Mouse (Mus musculus) limb, embryonic 14.5 days (tissue): ENCODE results near the gene Arrb2. TPM values are rescaled to one million over a fixed set of nuclear protein-coding genes. Genes with fewer than 3 reads are reported as not detected.

Source experiments
- ATAC-seq: fragments of 200-750 bp; cut with Nextera tagmentation; 2 replicates; pipeline ENCODE4 v1.8.0; 2017; ENCODE audit warnings: low read depth, moderate number of reproducible peaks, moderate TSS enrichment; ENCODE audit not compliant: low FRiP score
- DNase-seq: peaks from one replicate; pipeline ENCODE4 v3.0.0-alpha.2; 2015; ENCODE audit warnings: low spot score
- H3K27ac ChIP-seq: fragments of 300-500 bp; sonication (generic); replicated peaks from 2 replicates; pipeline ENCODE4 v1.5.1; 2014; ENCODE audit warnings: low read depth, mild to moderate bottlenecking, low read length, moderate library complexity, mixed read lengths
- H3K27me3 ChIP-seq: fragments of 300-500 bp; sonication (generic); 2 replicates; pipeline ENCODE4 v1.6.1; 2014; ENCODE audit warnings: low read length, mixed read lengths; ENCODE audit not compliant: control insufficient read depth, insufficient read depth
- H3K36me3 ChIP-seq: fragments of 300-500 bp; sonication (generic); 2 replicates; pipeline ENCODE4 v1.6.1; 2014; ENCODE audit warnings: mild to moderate bottlenecking, low read length, moderate library complexity, mixed read lengths; ENCODE audit not compliant: control insufficient read depth, insufficient read depth
- H3K4me1 ChIP-seq: fragments of 300-500 bp; sonication (generic); 2 replicates; pipeline ENCODE4 v1.6.1; 2014; ENCODE audit warnings: antibody characterized with exemption, low read length, mixed read lengths; ENCODE audit not compliant: control insufficient read depth, insufficient read depth
- H3K4me2 ChIP-seq: fragments of 300-500 bp; sonication (generic); replicated peaks from 2 replicates; pipeline ENCODE4 v1.6.1; 2014; ENCODE audit warnings: low read depth, mild to moderate bottlenecking, low read length, moderate library complexity; ENCODE audit not compliant: severe bottlenecking
- H3K4me3 ChIP-seq: fragments of 300-500 bp; sonication (generic); replicated peaks from 2 replicates; pipeline ENCODE4 v1.5.1; 2014; ENCODE audit warnings: low read length
- H3K9ac ChIP-seq: fragments of 300-500 bp; sonication (generic); 2 replicates; pipeline ENCODE4 v1.6.1; 2014; ENCODE audit warnings: mild to moderate bottlenecking, low read depth, low read length, moderate library complexity; ENCODE audit not compliant: severe bottlenecking
- H3K9me3 ChIP-seq: fragments of 300-500 bp; sonication (generic); 2 replicates; pipeline ENCODE4 v1.6.1; 2016; ENCODE audit warnings: low read length; ENCODE audit not compliant: control insufficient read depth
- POLR2A ChIP-seq: fragments of 200-500 bp; IDR thresholded peaks from 2 replicates; pipeline ENCODE4 v1.8.0; 2012; ENCODE audit warnings: inconsistent platforms, mild to moderate bottlenecking, moderate library complexity, borderline replicate concordance; ENCODE audit not compliant: insufficient read depth, insufficient read length; ENCODE audit errors: extremely low read depth
- WGBS: fragments of 180-500 bp; shearing (Covaris S2); extraction: QIAGEN DNeasy Blood & Tissue Kit; methylation state at CpG from one replicate; pipeline ENCODE4 v1.1.7; 2014; 5-methylcytosine and 5-hydroxymethylcytosine counted together
- polyA plus RNA-seq, 2 experiments: library from polyadenylated mRNA; depleted of rRNA in 1 of 2; stranded (reverse) in 1 of 2; unstranded in 1 of 2; fragments of >200 nt; fragmentation: Nextera tagmentation in 1 of 2; extraction: Ambion mirVana in 1 of 2; gene quantifications; 2 replicates each; pipeline versions ENCODE4 v1.2.1 to v1.2.3; 2012 to 2014

Gene Arrb2
- polyA plus RNA-seq, 2 experiments: 21.5 to 48.7 TPM

- Histone ChIP-seq H3K4me2 (peak within 1 kb of the TSS; percentile 83), H3K4me3 (peak within 1 kb of the TSS; percentile 97), H3K27ac (peak within 1 kb of the TSS; percentile 72), H3K9ac (peak within 1 kb of the TSS; percentile 96), H3K4me1 (peaks cover 8% of the 10 kb centered on the region), H3K9me3 (no peaks in the 10 kb centered on the region), H3K27me3 (no peaks in the 10 kb centered on the region), H3K36me3 (peaks cover 10% of the 10 kb centered on the region)
- no peak for TF ChIP-seq POLR2A
- DNase-seq (peak; percentile 96), ATAC-seq (peak; percentile 98)
- WGBS: under 1% methylated on average over 59 of the region's 59 CpGs
These were observed 22.7 kb upstream of the Arrb2 start, which contains the start of gene Pelp1 for GRCm38 (mm10) chr11:70409594-70410296. Gene Pelp1 (minus strand): TSS chr11:70410031.

GRCm38 (mm10) chr11:70410297-70410643 lies 22.2 kb upstream of the Arrb2 start:
- 62% methylated on average over 6 of the region's 6 CpGs for WGBS
- no peak overlapping the region for H3K27ac ChIP-seq
- no peak for DNase-seq
- no peaks in the 10 kb centered on the region for H3K9me3 ChIP-seq
- no peaks in the 10 kb centered on the region for H3K27me3 ChIP-seq
- ATAC-seq: no peak
- peak overlapping the region; percentile 96 for H3K9ac ChIP-seq
- H3K4me1 ChIP-seq: peaks cover 8% of the 10 kb centered on the region
- no peak for TF ChIP-seq POLR2A
- H3K4me2 ChIP-seq: peak overlapping the region; percentile 83
- peaks cover 7% of the 10 kb centered on the region for H3K36me3 ChIP-seq
- H3K4me3 ChIP-seq: peak overlapping the region; percentile 97

- Histone ChIP-seq H3K27ac (no peak overlapping the region), H3K4me1 (peaks cover 8% of the 10 kb centered on the region), H3K9me3 (no peaks in the 10 kb centered on the region), H3K4me3 (no peak overlapping the region), H3K36me3 (no peaks in the 10 kb centered on the region), H3K4me2 (no peak overlapping the region), H3K9ac (no peak overlapping the region), H3K27me3 (no peaks in the 10 kb centered on the region)
- 74% methylated on average over 5 of the region's 5 CpGs for WGBS
- ATAC-seq (no peak), DNase-seq (no peak)
- TF ChIP-seq POLR2A: no peak
These were observed 19.8 kb upstream of the Arrb2 start for GRCm38 (mm10) chr11:70412591-70412990.

GRCm38 (mm10) chr11:70413961-70414360 lies 18.5 kb upstream of the Arrb2 start:
- no peak overlapping the region for H3K9ac ChIP-seq
- DNase-seq (peak; percentile 74), ATAC-seq (no peak)
- H3K4me3 ChIP-seq: no peak overlapping the region
- H3K27me3 ChIP-seq: no peaks in the 10 kb centered on the region
- H3K4me2 ChIP-seq: no peak overlapping the region
- H3K27ac ChIP-seq: no peak overlapping the region
- H3K9me3 ChIP-seq: no peaks in the 10 kb centered on the region
- WGBS: 8% methylated on average over 3 of the region's 3 CpGs
- no peaks in the 10 kb centered on the region for H3K36me3 ChIP-seq
- peaks cover 1% of the 10 kb centered on the region for H3K4me1 ChIP-seq
- TF ChIP-seq POLR2A: no peak

GRCm38 (mm10) chr11:70418199-70418598 lies 14.2 kb upstream of the Arrb2 start:
- Histone ChIP-seq H3K4me1 (no peaks in the 10 kb centered on the region), H3K36me3 (no peaks in the 10 kb centered on the region), H3K4me3 (no peak overlapping the region), H3K27ac (no peak overlapping the region), H3K4me2 (no peak overlapping the region), H3K27me3 (no peaks in the 10 kb centered on the region), H3K9ac (no peak overlapping the region), H3K9me3 (no peaks in the 10 kb centered on the region)
- DNase-seq: no peak
- WGBS: 56% methylated on average over 4 of the region's 4 CpGs
- no peak for TF ChIP-seq POLR2A
- ATAC-seq: no peak
